Mouse (Mus musculus) stomach, embryonic 15.5 days (tissue): ENCODE results near the gene Rps6ka2. TPM values are rescaled to one million over a fixed set of nuclear protein-coding genes. Genes with fewer than 3 reads are reported as not detected.
"Not testable (repeated sequence)": the region's sequence is repeated elsewhere in the genome, so short reads cannot be mapped to it uniquely, and the experiment has no call there.

ENCODE experiments used
- ATAC-seq: fragments of 200-750 bp; cut with Nextera tagmentation; 2 replicates; pipeline ENCODE4 v1.8.0; 2017; ENCODE audit warnings: low read depth, moderate number of reproducible peaks, moderate TSS enrichment; ENCODE audit not compliant: insufficient read depth, low FRiP score
- H3K27ac ChIP-seq: fragments of 300-500 bp; sonication (generic); 2 replicates; pipeline ENCODE4 v1.5.1; 2015; ENCODE audit warnings: mild to moderate bottlenecking, inconsistent platforms
- H3K27me3 ChIP-seq: fragments of 300-500 bp; sonication (generic); replicated peaks from 2 replicates; pipeline ENCODE4 v1.6.1; 2015; ENCODE audit warnings: inconsistent platforms
- H3K36me3 ChIP-seq: fragments of 300-500 bp; sonication (generic); 2 replicates; pipeline ENCODE4 v1.6.1; 2015; ENCODE audit warnings: inconsistent platforms
- H3K4me1 ChIP-seq: fragments of 300-500 bp; sonication (generic); 2 replicates; pipeline ENCODE4 v1.6.1; 2015; ENCODE audit warnings: inconsistent platforms
- H3K4me2 ChIP-seq: fragments of 300-500 bp; sonication (generic); 2 replicates; pipeline ENCODE4 v1.6.1; 2015; ENCODE audit warnings: mild to moderate bottlenecking, inconsistent platforms
- H3K4me3 ChIP-seq: fragments of 300-500 bp; sonication (generic); replicated peaks from 2 replicates; pipeline ENCODE4 v1.5.1; 2015; ENCODE audit warnings: inconsistent platforms
- H3K9ac ChIP-seq: fragments of 300-500 bp; sonication (generic); 2 replicates; pipeline ENCODE4 v1.6.1; 2015; ENCODE audit warnings: inconsistent platforms
- H3K9me3 ChIP-seq: fragments of 300-500 bp; sonication (generic); 2 replicates; pipeline ENCODE4 v1.6.1; 2016; ENCODE audit warnings: inconsistent platforms
- WGBS: fragments of 180-500 bp; shearing (Covaris S2); methylation state at CpG from one replicate; pipeline ENCODE4 v1.1.7; 2015; 5-methylcytosine and 5-hydroxymethylcytosine counted together
- polyA plus RNA-seq: library from polyadenylated mRNA; unstranded; fragments of >200 nt; fragmentation: Nextera tagmentation; extraction: Ambion mirVana; gene quantifications from 2 replicates; pipeline ENCODE4 v1.2.1, GENCODE M21; 2015

The Rps6ka2 gene
- polyA plus RNA-seq, 1 experiment from 2014 or later = 8.5 TPM

- H3K9me3 ChIP-seq = no peaks in the 10 kb centered on the region
- WGBS = 58% methylated on average over 12 of the region's 12 CpGs
- no peaks in the 10 kb centered on the region for H3K36me3 ChIP-seq
- H3K9ac ChIP-seq = no peak overlapping the region
- H3K4me1 ChIP-seq = peaks cover 15% of the 10 kb centered on the region; the same call in 1 of the 2 replicates
- no peak overlapping the region for H3K4me3 ChIP-seq
- H3K4me2 ChIP-seq = no peak overlapping the region
- no peak for ATAC-seq
- peak overlapping the region; percentile 52; the same call in 1 of the 2 replicates for H3K27ac ChIP-seq
- no peaks in the 10 kb centered on the region for H3K27me3 ChIP-seq
Observed at GRCm38 (mm10) chr17:7285292-7285691, 115.4 kb downstream of the Rps6ka2 start.

- Histone ChIP-seq H3K27ac (no peak overlapping the region), H3K4me1 (peaks cover 15% of the 10 kb centered on the region; the same call in 1 of the 2 replicates), H3K36me3 (no peaks in the 10 kb centered on the region), H3K27me3 (no peaks in the 10 kb centered on the region), H3K9me3 (no peaks in the 10 kb centered on the region), H3K9ac (no peak overlapping the region), H3K4me2 (no peak overlapping the region), H3K4me3 (no peak overlapping the region)
- ATAC-seq = no peak
- WGBS = 78% methylated on average over 12 of the region's 12 CpGs
Observed at GRCm38 (mm10) chr17:7286422-7287050, 116.6 kb downstream of the Rps6ka2 start.

GRCm38 (mm10) chr17:7292012-7292684 is 122.2 kb downstream of the Rps6ka2 start:
- Histone ChIP-seq H3K4me2 (no peak overlapping the region), H3K36me3 (no peaks in the 10 kb centered on the region), H3K9me3 (no peaks in the 10 kb centered on the region), H3K4me1 (no peaks in the 10 kb centered on the region), H3K27ac (no peak overlapping the region), H3K9ac (no peak overlapping the region), H3K27me3 (no peaks in the 10 kb centered on the region), H3K4me3 (no peak overlapping the region)
- no peak for ATAC-seq
- 81% methylated on average over 11 of the region's 11 CpGs for WGBS

- not testable (repeated sequence) for H3K4me3 ChIP-seq, H3K9me3 ChIP-seq, H3K27ac ChIP-seq, H3K4me2 ChIP-seq, H3K36me3 ChIP-seq, H3K9ac ChIP-seq, H3K27me3 ChIP-seq, H3K4me1 ChIP-seq
- peak; percentile 53; the same call in 1 of the 2 replicates for ATAC-seq
- WGBS = 56% methylated on average over 8 of the region's 8 CpGs
Observed at GRCm38 (mm10) chr17:7306278-7307196, 136.6 kb downstream of the Rps6ka2 start.

GRCm38 (mm10) chr17:7315693-7316382 is 145.9 kb downstream of the Rps6ka2 start:
- H3K27ac ChIP-seq, H3K4me3 ChIP-seq, H3K27me3 ChIP-seq, H3K36me3 ChIP-seq, ATAC-seq, H3K9me3 ChIP-seq, H3K4me2 ChIP-seq, H3K4me1 ChIP-seq, H3K9ac ChIP-seq: not testable (repeated sequence)
- WGBS = 78% methylated on average over 7 of the region's 8 CpGs

GRCm38 (mm10) chr17:7319789-7320188 is 149.9 kb downstream of the Rps6ka2 start:
- ATAC-seq, H3K4me2 ChIP-seq, H3K27ac ChIP-seq, H3K36me3 ChIP-seq, H3K4me1 ChIP-seq, H3K9me3 ChIP-seq, H3K4me3 ChIP-seq, H3K27me3 ChIP-seq, H3K9ac ChIP-seq: not testable (repeated sequence)
- 76% methylated on average over 6 of the region's 6 CpGs for WGBS

- not testable (repeated sequence) for H3K4me2 ChIP-seq, H3K9me3 ChIP-seq, H3K27ac ChIP-seq, ATAC-seq, H3K27me3 ChIP-seq, H3K4me3 ChIP-seq, H3K9ac ChIP-seq, H3K4me1 ChIP-seq, H3K36me3 ChIP-seq
- 95% methylated on average over 5 of the region's 5 CpGs for WGBS
Observed at GRCm38 (mm10) chr17:7324346-7324745, 154.4 kb downstream of the Rps6ka2 start, which contains the start of gene Tcp10a. Gene Tcp10a, plus strand, starts transcription at chr17:7324646.

- H3K27me3 ChIP-seq, H3K4me3 ChIP-seq, H3K9ac ChIP-seq, H3K36me3 ChIP-seq, ATAC-seq, H3K4me1 ChIP-seq, H3K9me3 ChIP-seq, H3K27ac ChIP-seq, H3K4me2 ChIP-seq: not testable (repeated sequence)
- WGBS = 57% methylated on average over 8 of the region's 8 CpGs
Observed at GRCm38 (mm10) chr17:7326415-7326814, 156.5 kb downstream of the Rps6ka2 start.

GRCm38 (mm10) chr17:7332745-7333144 is 162.8 kb downstream of the Rps6ka2 start:
- not testable (repeated sequence) for H3K4me2 ChIP-seq, ATAC-seq, H3K27me3 ChIP-seq, H3K27ac ChIP-seq, H3K4me1 ChIP-seq, H3K36me3 ChIP-seq, H3K9me3 ChIP-seq, H3K9ac ChIP-seq, H3K4me3 ChIP-seq
- WGBS = 87% methylated on average over 2 of the region's 5 CpGs

GRCm38 (mm10) chr17:7337381-7337780 is 167.5 kb downstream of the Rps6ka2 start:
- not testable (repeated sequence) for H3K4me2 ChIP-seq, H3K4me1 ChIP-seq, ATAC-seq, H3K27me3 ChIP-seq, H3K4me3 ChIP-seq, H3K9me3 ChIP-seq, H3K36me3 ChIP-seq, H3K27ac ChIP-seq, H3K9ac ChIP-seq
- WGBS = 56% methylated on average over 9 of the region's 9 CpGs

- not testable (repeated sequence) for H3K27ac ChIP-seq, H3K4me3 ChIP-seq, H3K4me1 ChIP-seq, H3K9ac ChIP-seq, ATAC-seq, H3K4me2 ChIP-seq, H3K27me3 ChIP-seq, H3K9me3 ChIP-seq, H3K36me3 ChIP-seq
- WGBS = 56% methylated on average over 2 of the region's 3 CpGs
Observed at GRCm38 (mm10) chr17:7348765-7349164, 178.8 kb downstream of the Rps6ka2 start.
